Mouse (Mus musculus) lung, postnatal 36 days (tissue): ENCODE results near the gene Kcnq2.
A peak's percentile ranks its signal among the peaks of the same experiment; 100 is the strongest.

Experiments
- DNase-seq: peaks from one replicate; pipeline ENCODE4 v3.0.0; 2022; ENCODE audit warnings: mixed read lengths

Kcnq2 gene

GRCm38 (mm10) chr2:181134591-181135445 is at the start of gene Kcnq2:
TSS of gene Kcnq2 (minus strand) at chr2:181135300.
- no peak for DNase-seq

GRCm38 (mm10) chr2:181180898-181181297 is 45.8 kb upstream of the Kcnq2 start:
- no peak for DNase-seq

GRCm38 (mm10) chr2:181178471-181178870 is 43.4 kb upstream of the Kcnq2 start:
- DNase-seq, result peak; percentile 17

GRCm38 (mm10) chr2:181178015-181178414 is 42.9 kb upstream of the Kcnq2 start:
- no peak for DNase-seq

- DNase-seq, result no peak
These were observed 39.5 kb upstream of the Kcnq2 start for GRCm38 (mm10) chr2:181174646-181175045.

GRCm38 (mm10) chr2:181166469-181166868 is 31.4 kb upstream of the Kcnq2 start:
- no peak for DNase-seq

GRCm38 (mm10) chr2:181160821-181161220 is 25.7 kb upstream of the Kcnq2 start:
- DNase-seq, result no peak

GRCm38 (mm10) chr2:181159771-181160170 is 24.7 kb upstream of the Kcnq2 start:
- DNase-seq, result no peak

GRCm38 (mm10) chr2:181159091-181159514 is 24.0 kb upstream of the Kcnq2 start:
- DNase-seq, result no peak

- DNase-seq, result no peak
These were observed 23.4 kb upstream of the Kcnq2 start for GRCm38 (mm10) chr2:181158471-181158870.

- no peak for DNase-seq
These were observed 22.7 kb upstream of the Kcnq2 start for GRCm38 (mm10) chr2:181157716-181158302.

GRCm38 (mm10) chr2:181157180-181157579 is 22.1 kb upstream of the Kcnq2 start:
- no peak for DNase-seq

- DNase-seq, result no peak
These were observed 21.4 kb upstream of the Kcnq2 start, which contains the start of gene Eef1a2 for GRCm38 (mm10) chr2:181156248-181157121. TSS of gene Eef1a2 (minus strand) at chr2:181157014.

GRCm38 (mm10) chr2:181155801-181156200 is 20.7 kb upstream of the Kcnq2 start:
- DNase-seq, result no peak

GRCm38 (mm10) chr2:181154831-181155415 is 19.8 kb upstream of the Kcnq2 start:
- no peak for DNase-seq

- no peak for DNase-seq
These were observed 19.3 kb upstream of the Kcnq2 start for GRCm38 (mm10) chr2:181154361-181154760.

GRCm38 (mm10) chr2:181153837-181154236 is 18.7 kb upstream of the Kcnq2 start:
- peak; percentile 26 for DNase-seq

GRCm38 (mm10) chr2:181153131-181153530 is 18.0 kb upstream of the Kcnq2 start:
- DNase-seq, result no peak

GRCm38 (mm10) chr2:181152701-181153100 is 17.6 kb upstream of the Kcnq2 start:
- DNase-seq, result no peak

- no peak for DNase-seq
These were observed 15.2 kb upstream of the Kcnq2 start for GRCm38 (mm10) chr2:181150281-181150680.

GRCm38 (mm10) chr2:181148318-181148955 is 13.3 kb upstream of the Kcnq2 start:
- DNase-seq, result no peak
